Mouse (Mus musculus) G1E-ER4 (cell line): ENCODE data around the gene Rras. TPM values are rescaled to one million over a fixed set of nuclear protein-coding genes. Genes with fewer than 3 reads are reported as not detected.

Experiments
- GATA1 ChIP-seq: IDR thresholded peaks from one replicate; pipeline ENCODE4 v1.8.0; 2012; ENCODE audit warnings: low read length, inconsistent platforms
- polyA plus RNA-seq: library from polyadenylated mRNA; stranded (reverse); fragments of >175 nt; gene quantifications from 2 replicates; pipeline ENCODE4 v1.2.3, GENCODE M21; 2012

Rras gene
- polyA plus RNA-seq, result 7.8 and 9.1 TPM in 2 replicates

GRCm38 (mm10) chr7:45017242-45018061, at the start of gene Rras:
Gene Rras (plus strand): TSS chr7:45017961.
- TF ChIP-seq GATA1, result no peak

DNA sequence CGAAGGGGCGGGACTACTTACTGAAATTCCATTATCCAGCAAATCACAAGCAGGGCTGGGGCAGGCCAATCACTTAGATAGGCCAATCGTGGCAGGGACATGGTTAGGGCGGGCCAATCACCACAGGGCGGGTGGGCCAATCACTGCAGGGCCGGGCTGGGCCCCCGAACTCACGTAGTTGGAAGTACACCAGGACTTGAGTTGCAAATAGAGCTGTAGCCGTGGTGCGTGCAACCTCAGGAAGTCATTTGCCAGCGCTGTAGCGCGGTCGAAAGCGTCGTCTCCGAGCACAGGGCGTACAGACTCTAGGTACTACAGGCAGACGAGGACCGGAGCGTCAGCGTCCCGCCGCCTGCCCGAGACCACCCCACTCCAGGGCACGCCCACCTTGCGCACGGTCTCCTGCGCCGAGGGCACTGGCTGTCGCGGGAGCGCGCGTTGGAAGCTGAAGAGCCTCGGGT, 47.5 kb upstream of the Rras start:
- TF ChIP-seq GATA1, result no peak

- no peak for TF ChIP-seq GATA1
Measured at GRCm38 (mm10) chr7:44971142-44971541, 46.6 kb upstream of the Rras start.

DNA sequence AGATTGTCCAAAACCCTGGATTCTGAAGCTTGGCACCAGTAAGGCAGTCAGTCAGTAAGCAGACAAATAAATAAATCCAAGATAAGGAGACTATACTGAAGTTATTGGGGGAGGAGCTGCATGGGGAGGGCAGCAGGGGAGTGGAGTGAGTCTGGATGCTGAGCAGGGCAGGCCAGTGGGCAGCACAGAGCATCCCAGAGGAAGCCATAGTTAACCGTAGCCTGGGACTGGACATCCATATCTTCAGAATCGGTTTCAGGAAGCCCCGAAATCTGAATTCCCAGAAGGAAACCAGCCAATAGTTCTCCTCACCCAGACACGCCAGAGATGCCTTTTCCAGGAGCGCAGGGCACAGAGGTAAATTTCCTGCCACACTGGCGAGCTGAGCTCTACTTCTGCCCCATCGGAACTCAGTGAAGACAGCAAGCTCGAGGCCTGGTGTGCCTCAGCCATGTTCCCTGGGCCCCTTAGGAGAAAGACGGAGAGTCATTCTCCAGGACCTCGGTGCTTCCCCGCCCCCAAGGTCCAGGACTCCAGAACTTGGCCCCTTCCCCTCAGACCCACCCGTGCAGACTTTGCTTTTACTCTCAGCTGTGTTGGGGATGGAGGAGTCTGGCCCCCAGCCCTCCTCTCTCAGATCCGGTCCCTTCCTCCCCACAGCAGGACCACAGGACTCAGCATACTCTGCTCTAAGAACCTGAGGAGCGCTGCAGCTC, 44.2 kb upstream of the Rras start:
- no peak for TF ChIP-seq GATA1

- no peak for TF ChIP-seq GATA1
Measured at GRCm38 (mm10) chr7:44974383-44975116, 43.2 kb upstream of the Rras start, which contains the start of gene Cpt1c. Gene Cpt1c (minus strand): TSS chr7:44974851.

GRCm38 (mm10) chr7:44975117-44975419, 42.7 kb upstream of the Rras start:
- TF ChIP-seq GATA1, result no peak

GRCm38 (mm10) chr7:44978300-44978699, 39.5 kb upstream of the Rras start:
- TF ChIP-seq GATA1, result no peak

- TF ChIP-seq GATA1, result no peak
Measured at GRCm38 (mm10) chr7:44981539-44981938, 36.2 kb upstream of the Rras start.

DNA sequence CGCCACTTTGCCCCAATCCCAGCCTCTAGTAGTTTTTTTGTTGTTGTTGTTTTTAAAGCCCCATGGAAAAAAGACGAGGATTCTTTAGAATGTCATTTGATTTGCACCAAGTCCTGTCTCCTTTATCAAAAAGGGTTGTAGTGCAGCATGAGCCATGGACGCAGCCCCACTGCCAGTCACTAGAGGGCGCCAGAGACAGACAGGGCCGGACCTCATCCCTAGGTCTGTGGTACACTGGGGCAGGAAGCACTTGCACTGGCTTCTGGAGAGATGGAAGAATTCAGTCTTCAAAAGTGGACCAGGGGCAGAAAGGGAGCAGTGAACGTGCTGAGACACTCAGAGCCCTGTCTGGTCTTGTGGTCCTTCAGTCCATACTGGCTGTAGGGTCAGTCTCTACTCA, 34.7 kb upstream of the Rras start:
- TF ChIP-seq GATA1, result no peak

GRCm38 (mm10) chr7:44983944-44984832, 33.6 kb upstream of the Rras start:
- TF ChIP-seq GATA1, result no peak

GRCm38 (mm10) chr7:44984833-44985164, 33.0 kb upstream of the Rras start:
- no peak for TF ChIP-seq GATA1

GRCm38 (mm10) chr7:44985595-44986191, 32.1 kb upstream of the Rras start:
- TF ChIP-seq GATA1, result no peak

DNA sequence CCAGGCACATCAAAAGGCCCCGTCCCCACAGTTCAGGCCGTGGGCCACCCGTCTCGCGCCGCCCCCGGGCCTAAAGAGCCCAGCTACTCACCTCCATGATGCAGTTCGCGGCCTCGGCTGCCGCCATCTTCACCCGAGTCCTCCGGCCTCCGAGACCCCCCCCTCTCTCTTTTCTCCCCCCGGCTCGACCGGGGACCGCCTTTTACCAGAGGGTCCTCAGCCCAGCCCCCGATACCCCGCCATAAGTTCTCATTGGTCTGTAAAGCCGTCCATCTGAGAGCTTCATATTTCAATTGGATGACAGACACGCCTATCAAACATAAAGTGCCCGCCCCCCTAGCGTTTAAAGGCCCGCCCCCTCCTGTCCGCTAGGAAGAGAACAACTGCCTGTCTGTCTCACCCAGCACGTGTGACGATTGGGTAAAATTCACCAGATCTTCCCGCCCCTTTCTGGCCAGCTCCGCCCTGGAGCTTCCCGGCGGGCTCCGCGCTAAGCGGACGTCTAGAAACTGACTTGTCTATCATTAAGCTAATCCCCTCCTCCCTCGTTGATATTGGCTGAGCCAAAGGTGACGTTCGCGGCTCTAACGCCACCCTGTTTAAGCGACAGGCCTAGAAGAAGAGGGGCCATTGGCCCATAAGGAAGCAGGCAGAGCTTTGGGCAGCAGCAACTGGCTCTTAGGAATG, 31.4 kb upstream of the Rras start, which contains the start of gene Prmt1:
Gene Prmt1 (minus strand): TSS at position 377 of the 687 bp plus-strand sequence.
- no peak for TF ChIP-seq GATA1
